Mouse (Mus musculus): ENCODE measurements around the gene Sars2.

DNA sequence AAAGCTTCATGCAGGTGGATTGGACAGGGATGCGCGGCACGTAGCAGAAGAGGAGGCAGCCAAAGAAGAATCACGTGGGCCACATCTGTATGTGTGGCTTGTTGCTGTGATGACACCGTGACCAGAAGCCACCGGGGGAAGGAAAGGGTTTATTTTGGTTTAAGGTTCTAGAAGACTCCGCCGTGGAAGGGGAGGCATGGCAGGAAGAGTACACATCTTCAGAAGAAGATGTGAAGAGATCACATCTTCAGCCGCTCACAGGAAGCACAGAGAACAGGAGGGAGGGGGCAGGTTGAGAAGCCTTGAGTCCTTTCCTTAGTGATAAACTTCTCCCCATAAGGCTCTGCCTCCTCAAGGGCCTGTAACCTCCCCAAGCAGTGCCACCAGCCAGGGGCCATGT lies 58.2 kb downstream of the Sars2 start:
- TF ChIP-seq CTCF (IDR thresholded peaks at IDR 0.05; ENCODE audit: borderline replicate concordance, control insufficient read depth, extremely low read depth, insufficient read depth, low read length, poor library complexity) (no peak), POLR2A (IDR thresholded peaks at IDR 0.05; ENCODE audit: control insufficient read depth, extremely low read depth, insufficient read depth, low read length, poor library complexity) (no peak)

Data from thymus, adult 2 months (tissue).